Mouse (Mus musculus): Measurements from ENCODE around the gene Serp1.

DNA sequence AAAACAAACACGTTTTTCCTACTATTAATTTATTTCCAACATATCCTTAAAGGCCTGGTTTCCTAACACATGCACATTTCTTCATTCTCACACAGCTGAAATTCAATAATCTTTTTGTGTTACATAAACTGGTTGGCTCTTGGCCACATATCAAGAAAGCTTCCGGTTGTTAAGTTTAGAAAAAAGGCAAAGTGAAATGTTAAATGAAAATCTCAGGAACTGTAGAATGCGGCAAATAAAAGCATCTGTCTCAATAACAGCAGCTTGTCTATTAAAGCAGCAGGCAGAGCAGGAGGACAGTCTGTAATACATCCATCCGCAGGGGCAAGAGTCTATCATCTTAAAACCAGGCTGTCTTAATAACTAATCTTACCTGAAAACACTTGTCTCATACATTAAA is 1.4 kb downstream of the Serp1 start:
- TF ChIP-seq EP300 (optimal IDR thresholded peaks at IDR 0.05) = no peak
- TF ChIP-seq CTCF (IDR thresholded peaks at IDR 0.05; ENCODE audit: low read depth) = no peak
